Mouse (Mus musculus) G1E (cell line): Measurements from ENCODE around the gene Magix.

Source experiments
- CTCF ChIP-seq: IDR thresholded peaks from 2 replicates; pipeline ENCODE4 v1.5.1; 2012; ENCODE audit warnings: low read depth, low read length, inconsistent platforms, mixed read lengths
- GATA2 ChIP-seq: IDR thresholded peaks from 2 replicates; pipeline ENCODE4 v1.6.1; 2012; ENCODE audit warnings: low read depth, low read length, inconsistent platforms, borderline replicate concordance
- TAL1 ChIP-seq: conservative IDR thresholded peaks from 2 replicates; pipeline ENCODE4 v1.6.1; 2012; ENCODE audit warnings: low read depth, low read length, inconsistent platforms, mixed read lengths

GRCm38 (mm10) chrX:7725841-7726240 is 44.8 kb upstream of the Magix start:
- TF ChIP-seq CTCF (no peak), GATA2 (no peak), TAL1 (no peak)
